Mouse (Mus musculus): ENCODE data around the gene Calm1. TPM values are rescaled to one million over a fixed set of nuclear protein-coding genes. Genes with fewer than 3 reads are reported as not detected.
"Not testable (repeated sequence)": the region's sequence is repeated elsewhere in the genome, so short reads cannot be mapped to it uniquely, and the experiment has no call there.

The Calm1 gene
- total and polyA plus RNA-seq, 3 experiments: 450 to 750 (median 627) TPM

DNA sequence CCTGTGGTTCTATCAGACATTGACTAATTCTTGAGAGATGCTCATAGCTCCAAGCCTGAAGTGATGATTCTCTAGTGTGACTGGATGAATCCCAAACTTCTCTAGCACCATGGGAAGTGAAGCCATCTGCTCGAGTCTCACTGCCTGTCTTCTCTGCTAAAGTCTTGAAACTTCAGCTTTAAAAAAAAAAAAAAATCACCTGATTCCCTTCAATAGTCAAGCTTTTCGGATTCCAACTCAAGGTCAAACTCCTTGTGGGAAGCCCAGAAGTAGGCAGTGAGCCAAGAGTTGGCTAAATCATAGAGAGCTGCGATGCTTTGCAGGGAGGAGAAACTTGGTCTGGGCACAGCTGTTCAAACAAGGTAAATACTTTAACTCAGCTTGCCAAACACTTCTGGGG is 15.5 kb downstream of the Calm1 start:
- Histone ChIP-seq H3K4me3 (replicated peaks in 1 of 3; ENCODE audit: low read depth in 2 of 3, low read length in 2 of 3, poor library complexity in 1 of 3) (no peak overlapping the region), H3K9ac (ENCODE audit: insufficient read depth, low read depth) (no peak overlapping the region), H3K9me3 (replicated peaks; ENCODE audit: low read length) (peaks cover 10% of the 10 kb centered on the region), H3K79me2 (replicated peaks; ENCODE audit: control insufficient read depth, extremely low read depth, insufficient read depth, poor library complexity, severe bottlenecking) (no peaks in the 10 kb centered on the region), H3K4me2 (ENCODE audit: insufficient read depth, low read depth, poor library complexity, severe bottlenecking) (no peak overlapping the region), H3K4me1 (ENCODE audit: control insufficient read depth in 1 of 2, insufficient read depth in 2 of 2) (peaks cover 5 to 34% of the 10 kb centered on the region in 2 experiments), H3K27me3 (replicated peaks) (no peaks in the 10 kb centered on the region), H3K27ac (ENCODE audit: insufficient read depth, low read depth) (no peak overlapping the region), H3K36me3 (replicated peaks in 1 of 2; ENCODE audit: control insufficient read depth in 1 of 2, insufficient read depth in 1 of 2, low read length in 1 of 2) (peaks cover 5 to 8% of the 10 kb centered on the region in 2 experiments)
- DNase-seq (ENCODE audit: extremely low read depth): no peak
- no peak for TF ChIP-seq BHLHE40 (IDR thresholded peaks at IDR 0.05; ENCODE audit: low read depth, low read length)
- dilution Hi-C loops (cut with MboI; ENCODE audit: extremely low pct_ligation_motif_present, extremely low pct_unique_long_range_greater_than_20kb, low sequenced_read_pairs) (no loop called here), in situ Hi-C loops (cut with MboI; ENCODE audit: low pct_ligation_motif_present, low pct_unique_long_range_greater_than_20kb, low sequenced_read_pairs) (no loop called here)

DNA sequence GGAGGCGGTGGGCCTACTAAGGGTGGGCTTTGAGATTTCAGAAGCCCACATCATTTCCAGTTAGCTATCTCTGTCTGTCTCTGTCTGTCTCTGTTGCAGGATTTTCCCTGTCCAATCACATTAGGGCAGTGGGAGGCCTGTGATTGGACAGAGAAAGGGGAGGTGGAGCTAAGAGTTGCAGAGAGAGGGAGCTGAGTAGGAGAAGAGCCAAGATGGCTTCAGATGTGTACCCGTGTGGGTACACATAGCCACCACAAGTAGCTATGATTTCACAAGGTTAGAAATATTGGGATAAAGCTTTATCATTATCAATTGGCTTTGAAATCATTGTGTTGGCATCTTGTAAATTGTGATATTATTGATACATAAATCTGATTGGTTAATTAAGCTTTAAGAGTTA is 17.9 kb downstream of the Calm1 start:
- H3K4me1 ChIP-seq (ENCODE audit: control insufficient read depth in 1 of 2, insufficient read depth in 2 of 2): peaks cover 2 to 15% of the 10 kb centered on the region in 2 experiments
- H3K9me3 ChIP-seq (replicated peaks; ENCODE audit: low read length); dilution Hi-C loops (cut with MboI; ENCODE audit: extremely low pct_ligation_motif_present, extremely low pct_unique_long_range_greater_than_20kb, low sequenced_read_pairs); DNase-seq (ENCODE audit: extremely low read depth); H3K9ac ChIP-seq (ENCODE audit: insufficient read depth, low read depth); H3K27ac ChIP-seq (ENCODE audit: insufficient read depth, low read depth); H3K79me2 ChIP-seq (replicated peaks; ENCODE audit: control insufficient read depth, extremely low read depth, insufficient read depth, poor library complexity, severe bottlenecking); H3K36me3 ChIP-seq (replicated peaks in 1 of 2; ENCODE audit: control insufficient read depth in 1 of 2, insufficient read depth in 1 of 2, low read length in 1 of 2); H3K4me3 ChIP-seq (replicated peaks in 1 of 3; ENCODE audit: low read depth in 2 of 3, low read length in 2 of 3, poor library complexity in 1 of 3); H3K27me3 ChIP-seq (replicated peaks); in situ Hi-C loops (cut with MboI; ENCODE audit: low pct_ligation_motif_present, low pct_unique_long_range_greater_than_20kb, low sequenced_read_pairs); H3K4me2 ChIP-seq (ENCODE audit: insufficient read depth, low read depth, poor library complexity, severe bottlenecking): not testable (repeated sequence)

DNA sequence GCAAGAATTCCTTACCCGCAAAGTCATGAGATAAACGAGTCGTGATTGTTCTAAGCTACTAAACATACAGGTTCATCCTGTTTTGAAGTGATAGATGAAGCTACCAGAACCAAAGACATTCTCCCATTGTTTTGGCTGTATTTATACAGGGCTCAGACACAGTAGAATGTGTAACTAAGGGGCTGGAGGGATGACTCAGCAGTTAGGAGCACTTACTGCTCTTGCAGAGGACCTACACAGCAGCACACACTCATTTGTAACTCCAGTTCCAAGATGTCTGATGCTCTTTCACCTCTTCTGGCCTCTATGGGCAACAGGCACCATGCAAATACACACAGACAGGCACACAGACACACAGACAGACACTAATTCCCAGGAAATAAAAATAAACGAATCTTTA is 20.8 kb downstream of the Calm1 start:
- Histone ChIP-seq H3K4me2 (ENCODE audit: insufficient read depth, low read depth, poor library complexity, severe bottlenecking) (no peak overlapping the region), H3K4me3 (replicated peaks in 1 of 3; ENCODE audit: low read depth in 2 of 3, low read length in 2 of 3, poor library complexity in 1 of 3) (no peak overlapping the region), H3K79me2 (replicated peaks; ENCODE audit: control insufficient read depth, extremely low read depth, insufficient read depth, poor library complexity, severe bottlenecking) (no peaks in the 10 kb centered on the region), H3K27me3 (replicated peaks) (no peaks in the 10 kb centered on the region), H3K9ac (ENCODE audit: insufficient read depth, low read depth) (no peak overlapping the region), H3K9me3 (replicated peaks; ENCODE audit: low read length) (peaks cover 3% of the 10 kb centered on the region), H3K36me3 (replicated peaks in 1 of 2; ENCODE audit: control insufficient read depth in 1 of 2, insufficient read depth in 1 of 2, low read length in 1 of 2) (no peaks in the 10 kb centered on the region), H3K27ac (ENCODE audit: insufficient read depth, low read depth) (no peak overlapping the region), H3K4me1 (ENCODE audit: control insufficient read depth in 1 of 2, insufficient read depth in 2 of 2) (peaks cover 0 to 5% of the 10 kb centered on the region in 2 experiments; a peak in 1 of 4 replicates)
- dilution Hi-C loops (cut with MboI; ENCODE audit: extremely low pct_ligation_motif_present, extremely low pct_unique_long_range_greater_than_20kb, low sequenced_read_pairs): no loop called here
- no peak for TF ChIP-seq MAX (IDR thresholded peaks at IDR 0.05; ENCODE audit: low read length)
- no peak for TF ChIP-seq E2F4 (IDR thresholded peaks at IDR 0.05; ENCODE audit: insufficient replicate concordance, low read depth, low read length)
- TF ChIP-seq JUN (IDR thresholded peaks at IDR 0.05; ENCODE audit: insufficient read depth, low read depth, low read length): no peak
- no peak for TF ChIP-seq POLR2A (IDR thresholded peaks at IDR 0.05; ENCODE audit: low read depth, low read length)
- no peak for TF ChIP-seq POLR2AphosphoS2 (IDR thresholded peaks at IDR 0.05; ENCODE audit: low read depth, low read length)
- no peak for TF ChIP-seq ZMIZ1 (IDR thresholded peaks at IDR 0.05; ENCODE audit: low read depth, low read length)
- no peak for TF ChIP-seq MEF2A (IDR thresholded peaks at IDR 0.05; ENCODE audit: borderline replicate concordance, low read depth, low read length)
- TF ChIP-seq TCF12 (IDR thresholded peaks at IDR 0.05; ENCODE audit: low read depth, low read length): no peak
- TF ChIP-seq ELF1 (IDR thresholded peaks at IDR 0.05; ENCODE audit: low read depth, low read length): no peak
- no peak for TF ChIP-seq EP300 (IDR thresholded peaks at IDR 0.05; ENCODE audit: low read length)
- TF ChIP-seq JUND (conservative IDR thresholded peaks at IDR 0.05; ENCODE audit: low read depth, low read length): no peak
- no peak for TF ChIP-seq ZC3H11A (IDR thresholded peaks at IDR 0.05; ENCODE audit: low read depth, low read length)
- in situ Hi-C loops (cut with MboI; ENCODE audit: low pct_ligation_motif_present, low pct_unique_long_range_greater_than_20kb, low sequenced_read_pairs): no loop called here
- no peak for DNase-seq (ENCODE audit: extremely low read depth)
